Mouse (Mus musculus) megakaryocyte, embryonic 14.5 days (primary cell): ENCODE data around the gene Rev3l. TPM values are rescaled to one million over a fixed set of nuclear protein-coding genes. Genes with fewer than 3 reads are reported as not detected.

Experiments
- H3K27me3 ChIP-seq: replicated peaks from 2 replicates; pipeline ENCODE3; 2012; ENCODE audit warnings: inconsistent platforms
- H3K36me3 ChIP-seq: replicated peaks from 2 replicates; pipeline ENCODE3; 2012; ENCODE audit warnings: low read length, inconsistent platforms, mixed read lengths
- H3K4me1 ChIP-seq: 2 replicates; pipeline ENCODE4 v1.6.1; 2012; ENCODE audit warnings: inconsistent platforms
- H3K4me3 ChIP-seq: replicated peaks from 2 replicates; pipeline ENCODE3; 2012; ENCODE audit warnings: moderate library complexity, mild to moderate bottlenecking, inconsistent platforms
- H3K9me3 ChIP-seq: 2 replicates; pipeline ENCODE4 v1.6.1; 2012; ENCODE audit warnings: inconsistent platforms
- FLI1 ChIP-seq: IDR thresholded peaks from 2 replicates; pipeline ENCODE4 v1.6.1; 2012; ENCODE audit warnings: low read length, inconsistent platforms, mixed read lengths
- GATA1 ChIP-seq: IDR thresholded peaks from 3 replicates; pipeline ENCODE4 v1.6.1; 2012; ENCODE audit warnings: mixed read lengths, low read length, inconsistent platforms, borderline replicate concordance
- polyA plus RNA-seq: library from polyadenylated mRNA; stranded (reverse); fragments of >175 nt; gene quantifications from 2 replicates; pipeline ENCODE4 v1.2.3, GENCODE M21; 2012; ENCODE audit warnings: low replicate concordance; ENCODE audit not compliant: insufficient read depth

Rev3l gene
- 0.91 TPM in 1 of 2 replicates, not detected in the other for polyA plus RNA-seq

DNA sequence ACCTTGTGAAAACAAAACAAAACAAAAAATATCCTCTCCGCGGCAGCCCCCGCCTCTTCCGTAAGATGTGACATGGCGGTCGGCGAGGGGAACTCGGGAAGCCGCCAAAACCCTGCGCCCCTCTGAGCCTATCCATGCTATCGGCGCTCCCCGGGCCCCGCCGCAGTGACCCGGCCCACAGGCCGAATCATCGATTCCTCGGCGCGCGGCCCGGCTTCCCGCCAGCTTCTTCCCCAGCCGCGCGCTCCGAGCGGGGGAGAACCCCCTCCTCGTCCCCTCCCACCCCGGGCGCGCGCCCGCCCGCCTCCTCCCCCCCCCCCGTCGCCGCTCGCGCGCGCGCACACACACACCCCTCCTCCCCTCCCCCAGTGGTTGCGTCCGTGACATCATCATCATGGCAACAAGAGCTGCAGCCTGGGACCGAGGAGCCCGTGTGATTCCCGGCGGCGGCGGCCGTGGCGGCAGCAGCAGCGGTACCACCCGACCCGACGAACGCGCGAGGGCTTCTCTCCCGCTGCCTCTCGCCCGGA, at the start of gene Rev3l:
TSS of gene Rev3l (plus strand) at position 383 of the 530 bp plus-strand sequence.
- no peak for TF ChIP-seq FLI1
- no peak for TF ChIP-seq GATA1
- Histone ChIP-seq H3K4me3 (peak within 1 kb of the TSS; percentile 93), H3K36me3 (no peaks in the 10 kb centered on the region), H3K9me3 (no peaks in the 10 kb centered on the region), H3K4me1 (peaks cover 18% of the 10 kb centered on the region), H3K27me3 (no peaks in the 10 kb centered on the region)

DNA sequence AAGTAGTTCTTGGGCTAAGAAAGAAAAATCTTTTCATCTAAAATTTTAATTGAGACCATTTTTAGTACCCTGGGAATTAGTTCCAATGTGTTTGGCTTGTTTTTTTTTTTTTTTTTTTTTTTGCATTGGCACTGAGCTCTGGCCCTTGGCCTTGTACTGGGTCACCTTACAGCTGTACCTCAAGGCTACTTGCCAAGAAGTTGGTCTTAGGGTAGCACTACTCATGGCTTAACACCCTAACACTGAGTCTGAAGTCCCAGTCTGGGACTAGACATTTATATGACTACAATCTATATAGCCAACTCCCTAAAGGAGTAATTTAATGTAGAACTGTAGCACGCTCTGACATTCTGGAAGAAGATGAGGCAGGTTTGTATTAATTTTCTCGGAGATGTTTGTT, 49.4 kb upstream of the Rev3l start:
- no peaks in the 10 kb centered on the region for H3K9me3 ChIP-seq
- TF ChIP-seq GATA1: no peak
- no peak for TF ChIP-seq FLI1
- H3K4me1 ChIP-seq: 0 out of 2 replicates have a peak, but pooled peaks cover 3% of the 10 kb centered on the region
- no peaks in the 10 kb centered on the region for H3K36me3 ChIP-seq
- no peak overlapping the region for H3K4me3 ChIP-seq
- no peaks in the 10 kb centered on the region for H3K27me3 ChIP-seq

DNA sequence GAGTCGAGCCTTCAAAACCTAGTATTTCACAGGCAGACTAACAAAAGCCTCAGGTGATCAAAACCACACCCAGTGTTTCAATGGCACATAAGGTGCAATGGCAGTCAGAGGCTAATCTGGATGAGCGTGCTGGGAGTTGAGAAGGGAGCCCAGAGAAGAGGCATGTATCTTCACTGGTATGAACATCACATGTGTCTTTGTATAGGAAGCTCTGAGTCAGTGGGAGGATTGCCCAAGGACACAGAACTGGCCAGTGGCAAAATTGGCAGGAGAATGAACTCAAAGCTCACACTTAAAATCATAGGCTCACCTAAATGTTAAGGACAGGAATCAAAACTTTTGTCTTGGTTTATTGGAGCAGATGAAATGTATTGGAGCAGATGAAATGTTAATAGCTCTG, 48.4 kb upstream of the Rev3l start:
- no peaks in the 10 kb centered on the region for H3K36me3 ChIP-seq
- H3K9me3 ChIP-seq: no peaks in the 10 kb centered on the region
- 0 out of 2 replicates have a peak, but pooled peaks cover 3% of the 10 kb centered on the region for H3K4me1 ChIP-seq
- H3K4me3 ChIP-seq: no peak overlapping the region
- no peaks in the 10 kb centered on the region for H3K27me3 ChIP-seq
- TF ChIP-seq GATA1 (no peak), FLI1 (no peak)

DNA sequence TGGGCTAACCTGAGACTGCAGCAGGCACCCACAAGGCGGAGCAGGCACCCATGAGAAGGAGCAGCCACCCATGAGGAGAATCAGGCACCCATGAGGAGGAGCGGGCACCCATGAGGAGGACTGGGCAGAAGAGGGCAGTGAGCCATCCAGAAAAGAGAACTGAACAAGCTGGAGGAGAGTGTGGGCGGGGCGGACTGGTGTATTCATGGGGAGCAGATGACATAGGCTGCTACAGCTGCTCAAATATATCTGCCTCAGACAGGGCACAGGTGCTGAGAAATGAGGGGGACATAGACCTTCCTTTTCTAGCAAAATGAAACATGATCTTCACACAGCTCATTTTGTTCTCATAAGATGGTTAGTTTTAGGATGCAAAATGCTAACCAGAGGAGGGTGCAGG, 45.1 kb upstream of the Rev3l start:
- TF ChIP-seq GATA1 (no peak), FLI1 (no peak)
- Histone ChIP-seq H3K4me1 (0 out of 2 replicates have a peak, but pooled peaks cover 3% of the 10 kb centered on the region), H3K9me3 (no peaks in the 10 kb centered on the region), H3K36me3 (no peaks in the 10 kb centered on the region), H3K4me3 (no peak overlapping the region), H3K27me3 (no peaks in the 10 kb centered on the region)

DNA sequence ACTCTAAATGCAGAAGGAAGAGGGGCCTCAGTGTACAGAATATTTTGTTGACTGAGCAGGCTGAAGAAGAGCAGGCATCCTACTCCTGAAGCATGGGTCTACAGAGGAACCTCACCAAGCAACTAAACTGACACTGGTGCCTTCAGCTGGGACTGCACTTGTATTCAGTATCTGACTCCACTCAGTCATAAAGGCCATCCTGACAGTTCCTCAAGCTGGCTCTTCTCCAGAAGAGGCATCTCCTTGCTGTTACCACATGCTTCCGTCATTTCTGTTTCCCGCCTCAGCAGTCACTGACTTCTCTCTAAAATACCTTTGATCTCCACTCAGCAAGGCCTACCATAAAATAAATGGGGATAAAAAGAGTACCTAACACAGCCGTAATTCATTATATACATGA, 44.1 kb upstream of the Rev3l start:
- Histone ChIP-seq H3K9me3 (no peaks in the 10 kb centered on the region), H3K4me1 (no peaks in the 10 kb centered on the region), H3K27me3 (no peaks in the 10 kb centered on the region), H3K36me3 (no peaks in the 10 kb centered on the region), H3K4me3 (no peak overlapping the region)
- TF ChIP-seq GATA1 (no peak), FLI1 (no peak)

DNA sequence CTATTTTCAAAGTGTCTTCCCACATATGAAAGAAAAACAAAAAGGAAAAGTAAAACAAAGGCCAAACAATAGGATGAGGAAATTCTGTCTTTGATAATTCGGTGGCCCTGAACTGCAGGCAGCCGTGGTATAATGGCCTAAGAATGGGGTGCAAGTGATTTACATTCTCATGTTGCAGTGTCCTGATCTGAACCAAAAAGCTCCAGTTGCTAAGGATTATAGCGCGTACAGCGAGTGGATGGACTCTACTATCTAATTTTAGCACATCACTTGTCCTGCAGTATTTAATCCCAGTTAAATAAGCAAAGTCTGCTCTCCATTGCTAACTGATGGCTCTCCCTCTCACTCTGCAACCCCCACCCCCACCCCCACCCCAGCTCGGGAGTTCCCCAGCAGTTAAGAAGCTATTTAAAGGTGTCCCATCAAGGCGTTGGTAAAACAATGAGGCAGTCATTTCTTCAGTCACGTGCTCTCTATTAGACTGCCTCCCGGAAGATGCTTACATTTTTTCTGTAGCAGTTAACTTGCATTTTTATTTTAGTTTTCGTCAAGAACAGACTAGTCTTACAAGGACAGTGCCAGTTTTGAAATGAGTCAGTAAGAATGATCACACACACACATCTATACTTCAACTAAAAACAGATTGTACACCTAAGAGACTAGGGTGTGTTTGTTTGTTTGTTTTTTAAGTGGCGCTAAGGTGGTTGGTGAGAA, 40.4 kb upstream of the Rev3l start:
- Histone ChIP-seq H3K4me3 (no peak overlapping the region), H3K4me1 (no peaks in the 10 kb centered on the region), H3K9me3 (no peaks in the 10 kb centered on the region), H3K27me3 (no peaks in the 10 kb centered on the region), H3K36me3 (no peaks in the 10 kb centered on the region)
- TF ChIP-seq FLI1 (no peak), GATA1 (no peak)

DNA sequence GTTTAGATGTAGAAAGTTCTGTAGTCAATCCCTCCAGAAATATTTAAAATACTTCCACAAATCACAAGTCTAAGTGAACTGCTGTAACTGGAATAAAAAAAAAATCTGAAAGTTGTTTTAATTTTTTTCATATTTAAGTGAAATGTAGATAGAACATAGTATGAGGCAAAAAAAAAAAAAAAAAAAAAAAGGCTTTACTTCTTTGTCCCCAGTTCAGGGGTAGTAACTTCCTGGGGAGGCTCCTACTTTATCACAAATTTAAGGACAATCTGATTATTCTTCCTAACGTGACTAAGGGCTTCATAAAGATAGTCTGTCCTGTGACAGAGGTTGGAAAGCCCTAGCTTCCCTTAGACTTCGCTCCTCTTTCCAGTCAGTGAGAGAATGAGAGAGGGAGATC, 39.8 kb upstream of the Rev3l start:
- Histone ChIP-seq H3K4me1 (no peaks in the 10 kb centered on the region), H3K27me3 (no peaks in the 10 kb centered on the region), H3K4me3 (no peak overlapping the region), H3K9me3 (no peaks in the 10 kb centered on the region), H3K36me3 (no peaks in the 10 kb centered on the region)
- TF ChIP-seq FLI1 (no peak), GATA1 (no peak)

DNA sequence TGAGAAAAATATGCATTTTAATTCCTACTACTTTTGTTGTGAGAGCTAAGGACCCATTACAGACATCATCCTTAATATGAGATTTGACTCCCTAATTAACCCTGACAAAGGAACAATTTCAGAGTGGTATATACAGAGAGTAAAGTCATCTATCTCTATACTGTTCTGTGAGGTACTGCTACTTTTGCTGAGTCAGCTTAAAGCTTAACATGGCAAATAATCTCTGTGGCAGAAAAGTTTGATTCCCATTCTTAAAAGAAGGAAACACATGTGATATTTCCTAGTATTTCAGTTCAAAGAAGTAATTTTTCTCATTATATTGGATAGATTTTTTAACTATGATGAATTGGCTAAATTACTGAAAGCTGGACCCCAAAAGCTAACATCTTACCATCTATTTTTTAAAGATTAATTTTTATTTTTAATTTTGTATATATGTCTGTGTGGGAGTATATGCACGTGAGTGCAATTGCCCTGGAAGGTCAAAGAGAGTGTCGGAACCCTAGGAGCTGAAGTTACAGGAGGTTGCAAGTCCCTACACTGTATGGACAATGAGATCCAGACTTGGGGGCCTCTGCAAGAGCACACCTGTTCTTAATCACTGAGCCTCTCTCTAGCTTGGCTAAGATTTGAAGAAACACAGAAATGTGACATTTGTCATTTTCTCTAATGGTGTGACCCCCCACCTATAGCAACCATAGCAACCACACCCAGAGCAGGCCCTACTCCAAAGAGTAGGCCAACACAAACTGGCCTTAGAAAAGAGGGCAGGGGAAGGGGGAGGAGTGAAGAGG, 24.0 kb upstream of the Rev3l start:
- TF ChIP-seq FLI1 (no peak), GATA1 (no peak)
- Histone ChIP-seq H3K36me3 (no peaks in the 10 kb centered on the region), H3K4me3 (no peak overlapping the region), H3K4me1 (no peaks in the 10 kb centered on the region), H3K27me3 (no peaks in the 10 kb centered on the region), H3K9me3 (no peaks in the 10 kb centered on the region)

DNA sequence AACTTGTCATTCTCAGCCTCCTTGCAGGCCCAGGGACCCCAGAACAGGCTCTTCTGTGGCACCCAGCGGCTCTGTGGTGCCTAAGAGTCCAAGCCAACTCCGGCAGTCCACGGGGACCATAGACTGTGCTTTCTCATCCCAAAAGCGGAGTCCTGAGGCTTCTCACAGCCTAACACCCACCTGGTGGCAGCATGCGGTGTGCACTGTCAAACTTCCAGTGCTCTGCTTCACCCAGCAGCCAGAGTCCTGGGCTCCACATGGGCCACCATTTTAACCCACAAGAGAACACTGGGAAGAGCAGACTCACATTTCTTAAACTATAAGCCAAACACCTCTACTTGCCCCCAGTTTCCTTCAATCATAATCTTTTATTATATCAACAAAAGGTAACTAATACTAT, 15.0 kb upstream of the Rev3l start:
- TF ChIP-seq GATA1 (no peak), FLI1 (no peak)
- Histone ChIP-seq H3K9me3 (no peaks in the 10 kb centered on the region), H3K4me3 (no peak overlapping the region), H3K4me1 (no peaks in the 10 kb centered on the region), H3K36me3 (no peaks in the 10 kb centered on the region), H3K27me3 (no peaks in the 10 kb centered on the region)

DNA sequence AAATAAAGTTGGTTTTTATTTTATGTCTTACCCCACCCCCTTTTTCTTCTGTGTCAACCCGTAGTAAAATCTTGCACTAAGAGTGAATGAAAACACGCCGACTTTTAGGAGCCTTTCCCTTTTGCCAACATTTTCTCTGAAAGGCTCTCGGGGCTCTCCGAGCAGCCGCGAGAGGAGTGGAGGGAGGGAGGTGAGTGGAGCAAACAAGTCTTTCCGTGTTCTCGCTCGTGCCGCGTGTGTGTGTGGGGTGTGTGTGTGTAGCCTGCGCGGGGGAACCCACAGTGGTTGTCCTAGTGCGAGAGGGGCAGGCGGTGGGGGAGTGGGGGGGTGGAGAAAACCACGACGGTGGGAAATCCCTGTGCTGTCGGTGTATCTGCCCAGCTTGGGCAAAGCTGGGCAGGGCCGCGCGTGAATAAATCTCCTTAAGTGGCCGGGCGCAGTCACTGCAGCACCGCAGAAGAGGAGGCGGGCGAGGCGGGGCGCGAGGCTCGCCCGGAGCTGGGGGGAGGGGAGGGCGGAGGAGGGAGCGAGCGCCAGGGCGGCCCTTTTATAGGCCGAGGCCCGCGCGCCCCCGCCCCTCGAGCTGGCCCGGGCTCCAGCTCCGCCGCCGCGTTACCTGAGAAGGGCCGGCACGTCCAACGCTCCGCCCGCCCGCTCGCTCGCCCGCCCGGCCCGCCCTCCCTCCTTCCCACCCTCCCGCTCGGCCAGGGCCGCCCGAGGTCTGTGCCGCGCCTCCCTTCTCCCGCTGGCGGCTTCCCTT, 762 bp upstream of the Rev3l start:
- H3K4me3 ChIP-seq: peak overlapping the region; percentile 93
- peaks cover 16% of the 10 kb centered on the region for H3K4me1 ChIP-seq
- H3K9me3 ChIP-seq: no peaks in the 10 kb centered on the region
- TF ChIP-seq GATA1 (no peak), FLI1 (no peak)
- H3K36me3 ChIP-seq: no peaks in the 10 kb centered on the region
- H3K27me3 ChIP-seq: no peaks in the 10 kb centered on the region
